Comparison of ENCODE assay signal across 19 mouse cellular contexts in the genomic region with DNA sequence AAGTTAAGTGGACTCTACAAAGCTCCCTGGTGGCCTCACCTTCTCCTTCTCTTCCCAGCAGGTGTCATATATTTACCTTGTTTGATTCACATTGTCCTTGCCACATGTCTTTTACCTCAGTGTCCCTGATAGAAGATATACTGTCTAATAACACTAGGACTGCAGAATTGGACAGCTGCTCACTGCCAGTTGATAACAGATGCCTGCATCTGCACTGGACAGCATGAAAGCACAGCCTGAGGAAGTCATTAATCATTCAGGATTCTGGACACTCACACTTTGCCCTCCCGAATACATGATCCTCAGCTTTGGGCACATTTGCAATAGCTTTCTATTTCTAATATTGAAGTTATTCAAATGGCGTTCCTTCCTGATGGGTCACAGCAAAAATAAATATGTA.
DNase-seq lines count a peak whose midpoint lies in the region; ATAC-seq lines count a peak whose summit lies in the region.
"Had no signal": no experiment of that assay in that cellular context is flagged by ENCODE, and none has a peak within 500 bp of the region (broad histone marks: within the 10 kb centered on the region; RNA-seq: fewer than 3 reads in every experiment).

No protein-coding gene starts in this region.

- DNase-seq in hindbrain, embryonic 11.5 days (ENCODE audit: low spot score), result peak; percentile 32
- DNase-seq in kidney, postnatal 14 days, result peak; percentile 3
- DNase-seq in embryo, embryonic 11 days, result peak; percentile 30
- DNase-seq in lung, postnatal 14 days, result no peak
- DNase-seq in right cerebral cortex, adult 2 months (ENCODE audit: low spot score in 2 of 2), result no peak
- DNase-seq: adrenal gland, adult 2 months; adrenal gland, postnatal 25 days; cerebellum, adult 18-20 months; cerebellum, adult 9-11 months; cerebellum, postnatal 36 days; gastrocnemius, adult 2 months; gastrocnemius, postnatal 25 days had no signal

- no peaks in the 10 kb centered on the region for H3K4me1 ChIP-seq in hindbrain, embryonic 11.5 days (replicated peaks; ENCODE audit: control insufficient read depth, insufficient read depth, low read length)
- H3K4me1 ChIP-seq in hindbrain, embryonic 16.5 days (ENCODE audit: control insufficient read depth, insufficient read depth, low read depth, low read length), result no peaks in the 10 kb centered on the region
- peaks cover 2% of the 10 kb centered on the region; the same call in 1 of the 2 replicates for H3K4me1 ChIP-seq in kidney, embryonic 15.5 days
- H3K4me1 ChIP-seq: embryonic facial prominence, embryonic 10.5 days; heart, embryonic 12.5 days; intestine, embryonic 15.5 days had no signal

- H3K4me3 ChIP-seq in hindbrain, embryonic 11.5 days (ENCODE audit: low read depth, low read length), result no peak overlapping the region
- no peak overlapping the region for H3K4me3 ChIP-seq in hindbrain, embryonic 16.5 days (ENCODE audit: low read length)
- no peak overlapping the region for H3K4me3 ChIP-seq in kidney, embryonic 15.5 days (replicated peaks)
- H3K4me3 ChIP-seq: embryonic facial prominence, embryonic 10.5 days; gastrocnemius, adult 2 months; heart, embryonic 12.5 days; intestine, embryonic 15.5 days had no signal

- 0 out of 2 replicates have a peak, but pooled peaks have one; percentile 47 for ATAC-seq in hindbrain, embryonic 11.5 days (ENCODE audit: low FRiP score)
- no peak for ATAC-seq in hindbrain, embryonic 16.5 days
- no peak for ATAC-seq in kidney, embryonic 15.5 days (replicated peaks; ENCODE audit: low FRiP score)
- ATAC-seq: forebrain, embryonic 14.5 days; intestine, embryonic 15.5 days; Patski had no signal

- no peaks in the 10 kb centered on the region for H3K27me3 ChIP-seq in hindbrain, embryonic 11.5 days (ENCODE audit: control insufficient read depth, insufficient read depth, low read length)
- H3K27me3 ChIP-seq in hindbrain, embryonic 16.5 days (replicated peaks; ENCODE audit: control insufficient read depth, insufficient read depth, low read length), result no peaks in the 10 kb centered on the region
- H3K27me3 ChIP-seq in kidney, embryonic 15.5 days, result no peaks in the 10 kb centered on the region
- H3K27me3 ChIP-seq: heart, embryonic 12.5 days; intestine, embryonic 15.5 days had no signal

- 50% methylated on average over 2 of the region's 2 CpGs for WGBS in hindbrain, embryonic 11.5 days
- 57% methylated on average over 2 of the region's 2 CpGs for WGBS in hindbrain, embryonic 16.5 days
- 23% methylated on average over 2 of the region's 2 CpGs for WGBS in kidney, embryonic 15.5 days

- no peak overlapping the region for H3K9ac ChIP-seq in hindbrain, embryonic 11.5 days (ENCODE audit: low read depth, low read length)
- no peak overlapping the region for H3K9ac ChIP-seq in hindbrain, embryonic 16.5 days (ENCODE audit: low read depth, low read length)
- no peak overlapping the region for H3K9ac ChIP-seq in kidney, embryonic 15.5 days
- H3K9ac ChIP-seq: heart, embryonic 12.5 days; intestine, embryonic 15.5 days had no signal

- no peak overlapping the region for H3K27ac ChIP-seq in hindbrain, embryonic 11.5 days (ENCODE audit: low read depth, low read length)
- no peak overlapping the region for H3K27ac ChIP-seq in hindbrain, embryonic 16.5 days (ENCODE audit: low read depth, low read length)
- H3K27ac ChIP-seq in kidney, embryonic 15.5 days, result no peak overlapping the region
- H3K27ac ChIP-seq: embryonic facial prominence, embryonic 10.5 days; gastrocnemius, adult 2 months; intestine, embryonic 15.5 days had no signal

- H3K9me3 ChIP-seq in hindbrain, embryonic 11.5 days (ENCODE audit: control insufficient read depth, low read length), result no peaks in the 10 kb centered on the region
- H3K9me3 ChIP-seq in hindbrain, embryonic 16.5 days (ENCODE audit: control insufficient read depth, low read length), result no peaks in the 10 kb centered on the region
- no peaks in the 10 kb centered on the region for H3K9me3 ChIP-seq in kidney, embryonic 15.5 days (replicated peaks)
- H3K9me3 ChIP-seq: embryonic facial prominence, embryonic 10.5 days; heart, embryonic 12.5 days; intestine, embryonic 15.5 days had no signal

- no peak overlapping the region for H3K4me2 ChIP-seq in hindbrain, embryonic 11.5 days (replicated peaks; ENCODE audit: low read depth, low read length)
- no peak overlapping the region for H3K4me2 ChIP-seq in hindbrain, embryonic 16.5 days (ENCODE audit: low read length)
- H3K4me2 ChIP-seq in kidney, embryonic 15.5 days, result no peak overlapping the region
- H3K4me2 ChIP-seq: heart, embryonic 12.5 days; intestine, embryonic 15.5 days had no signal

- H3K36me3 ChIP-seq in hindbrain, embryonic 11.5 days (ENCODE audit: control insufficient read depth, insufficient read depth, low read length), result no peaks in the 10 kb centered on the region
- no peaks in the 10 kb centered on the region; the same call in 1 of the 2 replicates for H3K36me3 ChIP-seq in hindbrain, embryonic 16.5 days (ENCODE audit: control insufficient read depth, insufficient read depth, low read length)
- H3K36me3 ChIP-seq in kidney, embryonic 15.5 days, result no peaks in the 10 kb centered on the region
- H3K36me3 ChIP-seq: embryonic facial prominence, embryonic 10.5 days; heart, embryonic 12.5 days; intestine, embryonic 15.5 days had no signal

Comparison
In these comparisons a context has a peak if more than half of its experiments do, and no peak if none do; other contexts are left out.
1. DNase-seq: peak in hindbrain, embryonic 11.5 days (single experiment), kidney, postnatal 14 days (single experiment) and embryo, embryonic 11 days (single experiment); none in lung, postnatal 14 days (single experiment) and right cerebral cortex, adult 2 months (0 of 2).